Mouse (Mus musculus) MEL (cell line): Measurements from ENCODE around the gene Gm28047. TPM values are rescaled to one million over a fixed set of nuclear protein-coding genes. Genes with fewer than 3 reads are reported as not detected.

Source experiments
- DNase-seq: peaks from one replicate; pipeline ENCODE4 v3.0.0; 2011; ENCODE audit warnings: low read depth, low spot score
- H3K27ac ChIP-seq: 2 replicates; pipeline ENCODE4 v1.5.1; 2012; ENCODE audit warnings: low read depth, mild to moderate bottlenecking, control low read depth, low read length, moderate library complexity; ENCODE audit not compliant: control insufficient read depth
- H3K27me3 ChIP-seq, 2 experiments: fragments of 150-350 bp in 1 of 2; sonication (generic) in 1 of 2; 2 replicates each; pipeline ENCODE4 v1.6.1; 2012; ENCODE audit warnings: low read length in 2 of 2, mild to moderate bottlenecking in 2 of 2, improper control_type of control experiment in 1 of 2, moderate library complexity in 1 of 2; ENCODE audit not compliant: insufficient read depth in 2 of 2, control insufficient read depth in 1 of 2
- H3K36me3 ChIP-seq, 2 experiments: 2 replicates each; pipeline ENCODE4 v1.6.1; 2012 to 2014; ENCODE audit warnings: low read length in 2 of 2, improper control_type of control experiment in 1 of 2, inconsistent platforms in 1 of 2, mild to moderate bottlenecking in 1 of 2; ENCODE audit not compliant: insufficient read depth in 2 of 2, control insufficient read depth in 1 of 2
- H3K4me1 ChIP-seq, 2 experiments: fragments of 150-350 bp in 1 of 2; sonication (generic) in 1 of 2; 2 replicates each; pipeline ENCODE4 v1.6.1; 2012; ENCODE audit warnings: low read length in 2 of 2, improper control_type of control experiment in 1 of 2, mild to moderate bottlenecking in 1 of 2; ENCODE audit not compliant: insufficient read depth in 2 of 2, control insufficient read depth in 1 of 2
- H3K4me3 ChIP-seq, 2 experiments: fragments of 150-350 bp in 1 of 2; sonication (generic) in 1 of 2; 2 replicates each; pipeline ENCODE4 v1.5.1; 2012; ENCODE audit warnings: low read depth in 2 of 2, low read length in 2 of 2, mild to moderate bottlenecking in 2 of 2, moderate library complexity in 2 of 2, control low read depth in 1 of 2, improper control_type of control experiment in 1 of 2; ENCODE audit not compliant: control insufficient read depth in 1 of 2, insufficient read depth in 1 of 2
- H3K79me2 ChIP-seq: 2 replicates; pipeline ENCODE4 v1.6.1; 2012; ENCODE audit warnings: mild to moderate bottlenecking, low read length, moderate library complexity; ENCODE audit not compliant: control insufficient read depth, poor library complexity, insufficient read depth
- H3K9ac ChIP-seq: 2 replicates; pipeline ENCODE4 v1.6.1; 2012; ENCODE audit warnings: low read depth, mild to moderate bottlenecking, control low read depth, low read length, moderate library complexity; ENCODE audit not compliant: control insufficient read depth, poor library complexity, severe bottlenecking
- H3K9me3 ChIP-seq: fragments of 150-350 bp; sonication (generic); replicated peaks from 2 replicates; pipeline ENCODE4 v1.6.1; 2012; ENCODE audit warnings: mild to moderate bottlenecking, low read length, improper control_type of control experiment, moderate library complexity; ENCODE audit not compliant: insufficient read depth
- CHD1 ChIP-seq: IDR thresholded peaks from 2 replicates; pipeline ENCODE4 v1.6.1; 2012; ENCODE audit warnings: low read depth, mild to moderate bottlenecking, inconsistent platforms, low read length, improper control_type of control experiment
- ETS1 ChIP-seq: IDR thresholded peaks from 2 replicates; pipeline ENCODE4 v1.6.1; 2012; ENCODE audit warnings: low read depth, mild to moderate bottlenecking, inconsistent platforms, low read length, improper control_type of control experiment, moderate library complexity
- JUND ChIP-seq: IDR thresholded peaks from 2 replicates; pipeline ENCODE4 v1.6.1; 2011; ENCODE audit warnings: low read depth, mild to moderate bottlenecking, improper control_type of control experiment, low read length
- KAT2A ChIP-seq: conservative IDR thresholded peaks from 2 replicates; pipeline ENCODE4 v1.6.1; 2012; ENCODE audit warnings: low read depth, low read length, improper control_type of control experiment, inconsistent platforms
- MAFK ChIP-seq: IDR thresholded peaks from 2 replicates; pipeline ENCODE4 v1.6.1; 2011; ENCODE audit warnings: low read depth, mild to moderate bottlenecking, low read length, improper control_type of control experiment, borderline replicate concordance
- MAX ChIP-seq: IDR thresholded peaks from 2 replicates; pipeline ENCODE4 v1.6.1; 2011; ENCODE audit warnings: low read length, improper control_type of control experiment
- MAZ ChIP-seq: IDR thresholded peaks from 2 replicates; pipeline ENCODE4 v1.6.1; 2012; ENCODE audit warnings: low read depth, mild to moderate bottlenecking, inconsistent platforms, low read length, improper control_type of control experiment
- MXI1 ChIP-seq: IDR thresholded peaks from 2 replicates; pipeline ENCODE4 v1.6.1; 2011; ENCODE audit warnings: mild to moderate bottlenecking, low read depth, low read length, improper control_type of control experiment
- MYC ChIP-seq: IDR thresholded peaks from 2 replicates; pipeline ENCODE4 v1.6.1; 2011; ENCODE audit warnings: low read depth, mild to moderate bottlenecking, low read length, improper control_type of control experiment, moderate library complexity
- NELFE ChIP-seq: IDR thresholded peaks from 2 replicates; pipeline ENCODE4 v1.6.1; 2011; ENCODE audit warnings: low read depth, low read length, improper control_type of control experiment
- POLR2A ChIP-seq, 2 experiments: IDR thresholded peaks; 2 replicates each; pipeline ENCODE4 v1.6.1; 2011 to 2012; ENCODE audit warnings: low read length in 2 of 2, mild to moderate bottlenecking in 2 of 2, control low read depth in 1 of 2, improper control_type of control experiment in 1 of 2, low read depth in 1 of 2, moderate library complexity in 1 of 2; ENCODE audit not compliant: control insufficient read depth in 1 of 2, insufficient read depth in 1 of 2, poor library complexity in 1 of 2
- POLR2AphosphoS2 ChIP-seq: IDR thresholded peaks from 2 replicates; pipeline ENCODE4 v1.6.1; 2011; ENCODE audit warnings: low read length, improper control_type of control experiment
- SIN3A ChIP-seq: IDR thresholded peaks from 2 replicates; pipeline ENCODE4 v1.6.1; 2012; ENCODE audit warnings: low read length, improper control_type of control experiment, inconsistent platforms
- SMC3 ChIP-seq: IDR thresholded peaks from 2 replicates; pipeline ENCODE4 v1.6.1; 2011; ENCODE audit warnings: low read depth, low read length, improper control_type of control experiment
- TBP ChIP-seq: IDR thresholded peaks from 2 replicates; pipeline ENCODE4 v1.8.0; 2011; ENCODE audit warnings: low read depth, low read length, improper control_type of control experiment
- TCF12 ChIP-seq: IDR thresholded peaks from 2 replicates; pipeline ENCODE4 v1.6.1; 2014; ENCODE audit warnings: low read depth, mild to moderate bottlenecking, inconsistent platforms, low read length, improper control_type of control experiment, moderate library complexity
- UBTF ChIP-seq: IDR thresholded peaks from 2 replicates; pipeline ENCODE4 v1.6.1; 2012; ENCODE audit warnings: low read depth, mild to moderate bottlenecking, inconsistent platforms, low read length, improper control_type of control experiment, moderate library complexity, borderline replicate concordance; ENCODE audit not compliant: insufficient read depth
- ZMIZ1 ChIP-seq: IDR thresholded peaks from 2 replicates; pipeline ENCODE4 v1.6.1; 2012; ENCODE audit warnings: low read depth, mild to moderate bottlenecking, inconsistent platforms, low read length, improper control_type of control experiment, moderate library complexity
- polyA plus RNA-seq, 2 experiments: library from polyadenylated mRNA; stranded (reverse) in 1 of 2; unstranded in 1 of 2; fragments of >175 nt in 1 of 2; fragments of >200 nt in 1 of 2; gene quantifications; 2 replicates each; pipeline versions ENCODE4 v1.2.1 to v1.2.4; 2012; ENCODE audit warnings: low replicate concordance in 2 of 2, low read depth in 1 of 2; ENCODE audit not compliant: insufficient read length in 2 of 2, insufficient read depth in 1 of 2, missing spikeins in 1 of 2
- total RNA-seq: library from RNA; depleted of rRNA; stranded (reverse); fragments of 300-350 nt; gene quantifications from 2 replicates; pipeline ENCODE4 v1.2.3, GENCODE M21; 2012

The Gm28047 gene
- total and polyA plus RNA-seq, 3 experiments, result 0.52 TPM; not detected in 2

DNA sequence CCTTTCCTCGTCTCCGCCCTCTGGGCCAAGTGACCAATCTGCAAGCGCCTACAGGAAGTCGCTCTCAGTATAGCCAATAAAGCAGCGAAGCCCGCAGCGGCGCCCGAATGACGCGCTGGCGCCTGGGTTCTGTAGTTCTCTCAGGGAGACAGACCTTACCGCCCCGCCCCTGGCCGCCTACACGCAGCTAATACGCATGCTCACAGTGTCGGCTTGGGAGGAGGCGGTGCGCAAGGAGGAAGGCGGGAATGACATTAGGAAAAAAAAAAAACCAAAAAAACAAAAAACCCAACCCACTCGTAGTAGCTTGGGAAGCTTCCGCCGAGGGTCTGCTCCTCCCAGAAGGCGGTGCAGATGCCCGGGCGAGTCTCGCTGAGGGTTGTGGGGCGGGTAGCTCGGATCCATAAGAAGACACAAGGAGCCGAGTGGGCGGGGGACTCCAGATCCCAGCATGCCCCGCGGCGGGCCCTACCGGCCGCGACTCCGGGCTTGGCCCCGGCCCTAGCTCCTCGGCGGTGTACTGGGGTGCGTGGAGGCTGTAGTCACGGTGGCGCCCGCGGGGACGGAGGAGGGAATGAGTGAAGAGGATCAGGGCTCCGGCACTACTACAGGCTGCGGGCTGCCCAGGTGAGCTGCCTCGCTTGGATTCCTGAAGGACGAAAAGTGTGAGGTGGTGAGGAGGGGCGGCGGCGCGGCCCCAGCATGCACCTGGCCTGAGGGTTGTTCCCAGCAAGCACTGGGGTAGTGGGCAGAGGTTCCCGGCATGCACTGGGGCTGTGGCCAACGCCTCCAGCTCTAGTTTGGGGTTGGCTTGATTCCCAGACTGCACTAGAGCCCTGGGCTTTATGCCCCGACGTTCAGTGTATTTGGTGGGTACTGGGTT lies 106.7 kb downstream of the Gm28047 start, which contains the start of gene Tarbp2 (continued):
- TF ChIP-seq CHD1, result no peak; the same call in 1 of the 2 replicates
- TF ChIP-seq UBTF, result 0 out of 2 replicates have a peak, but pooled peaks have one; percentile 22
- TF ChIP-seq ETS1, result peak; percentile 65; the same call in 1 of the 2 replicates
- TF ChIP-seq MAFK, result no peak

DNA sequence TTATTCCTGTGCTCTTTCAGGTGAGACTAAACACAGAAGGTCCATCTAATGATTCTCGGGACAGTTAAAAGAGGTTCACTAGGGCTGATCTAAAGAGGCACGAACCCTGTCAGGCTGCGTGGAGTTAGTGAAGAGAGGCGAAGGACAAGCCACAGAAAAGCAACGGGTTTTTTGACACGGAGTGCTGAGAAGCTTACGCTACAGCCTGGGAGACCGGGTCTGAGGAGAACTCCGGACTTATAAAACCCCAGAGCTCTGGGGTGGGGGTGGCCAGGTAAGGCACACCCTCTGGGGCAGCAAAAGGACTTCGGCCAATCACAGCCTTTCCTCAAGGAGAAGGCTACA lies 107.3 kb downstream of the Gm28047 start:
- H3K27me3 ChIP-seq, result no peaks in the 10 kb centered on the region
- H3K4me1 ChIP-seq, result peaks cover 5 to 20% of the 10 kb centered on the region in 2 experiments; a peak in 3 of 4 replicates
- TF ChIP-seq MAFK (no peak), SMC3 (peak; percentile 5; the same call in 1 of the 2 replicates), MAZ (peak; percentile 81), NELFE (peak; percentile 98), POLR2AphosphoS2 (peak; percentile 93), MXI1 (peak; percentile 21; the same call in 1 of the 2 replicates), ZMIZ1 (peak; percentile 99), MYC (peak; percentile 65; the same call in 1 of the 2 replicates), KAT2A (no peak), POLR2A (IDR thresholded peaks at IDR 0.05; ENCODE audit: control insufficient read depth in 1 of 2, insufficient read depth in 1 of 2, low read depth in 1 of 2, low read length in 2 of 2, poor library complexity in 1 of 2) (peak; percentile 89 to 94), SIN3A (peak; percentile 50; the same call in 1 of the 2 replicates), TBP (peak; percentile 96), JUND (no peak), MAX (peak; percentile 41; the same call in 1 of the 2 replicates), TCF12 (peak; percentile 74)
- TF ChIP-seq, all 39 proteins: peak for 12
- H3K9me3 ChIP-seq, result no peaks in the 10 kb centered on the region
- H3K9ac ChIP-seq, result peak overlapping the region; percentile 69
- H3K79me2 ChIP-seq, result peaks cover 17% of the 10 kb centered on the region
- peak overlapping the region; percentile 55 for H3K27ac ChIP-seq
- peak overlapping the region; percentile 70 to 78 for H3K4me3 ChIP-seq
- DNase-seq, result no peak
- peaks cover 0 to 16% of the 10 kb centered on the region in 2 experiments; a peak in 2 of 4 replicates for H3K36me3 ChIP-seq
